Mouse (Mus musculus) cortical plate, adult 2 months (tissue): ENCODE measurements at regions not wholly inside any gene's neighbourhood (a gene's known extent, or its start where the extent isn't known, plus 50 kb on each side); places are given as distances from the start of the nearest gene placed in this dataset.

Experiments used
- H3K27ac ChIP-seq: fragments of 200-500 bp; 2 replicates; pipeline ENCODE4 v1.5.1; 2012; ENCODE audit warnings: low read length, control low read depth, inconsistent platforms; ENCODE audit not compliant: insufficient read depth
- H3K4me1 ChIP-seq: fragments of 200-500 bp; 2 replicates; pipeline ENCODE4 v1.6.1; 2011; ENCODE audit warnings: low read length; ENCODE audit not compliant: control insufficient read depth, insufficient read depth
- H3K4me3 ChIP-seq: fragments of 200-500 bp; 2 replicates; pipeline ENCODE4 v1.5.1; 2011; ENCODE audit warnings: mild to moderate bottlenecking, low read length, control low read depth; ENCODE audit not compliant: insufficient read depth
- CTCF ChIP-seq: fragments of 200-500 bp; IDR thresholded peaks from 2 replicates; pipeline ENCODE4 v1.5.1; 2011; ENCODE audit warnings: mild to moderate bottlenecking, control low read depth, low read length; ENCODE audit not compliant: insufficient read depth; ENCODE audit errors: extremely low read depth
- POLR2A ChIP-seq: fragments of 200-500 bp; IDR thresholded peaks from 2 replicates; pipeline ENCODE4 v1.6.1; 2011; ENCODE audit warnings: mild to moderate bottlenecking, low read length, control low read depth; ENCODE audit not compliant: insufficient read depth; ENCODE audit errors: extremely low read depth

GRCm38 (mm10) chr4:8992171-8992570, 753.3 kb upstream of the Car8 start:
- Histone ChIP-seq H3K4me1 (no peaks in the 10 kb centered on the region), H3K27ac (no peak overlapping the region)
- TF ChIP-seq POLR2A (no peak), CTCF (no peak)

GRCm38 (mm10) chr4:8990551-8990950, 751.7 kb upstream of the Car8 start:
- no peaks in the 10 kb centered on the region for H3K4me1 ChIP-seq
- no peak overlapping the region for H3K4me3 ChIP-seq
- TF ChIP-seq CTCF, result no peak
- no peak for TF ChIP-seq POLR2A
- no peak overlapping the region for H3K27ac ChIP-seq

More at GRCm38 (mm10) chr4:8992171-8992570, 753.3 kb upstream of the Car8 start:
- H3K4me3 ChIP-seq, result no peak overlapping the region

- TF ChIP-seq POLR2A (no peak), CTCF (no peak)
Observed at GRCm38 (mm10) chr4:8989614-8990013, 750.8 kb upstream of the Car8 start.

GRCm38 (mm10) chr4:8989110-8989509, 750.3 kb upstream of the Car8 start:
- Histone ChIP-seq H3K27ac (no peak overlapping the region), H3K4me1 (no peaks in the 10 kb centered on the region), H3K4me3 (no peak overlapping the region)
- no peak for TF ChIP-seq POLR2A
- TF ChIP-seq CTCF, result no peak

More at GRCm38 (mm10) chr4:8989614-8990013, 750.8 kb upstream of the Car8 start:
- Histone ChIP-seq H3K4me1 (no peaks in the 10 kb centered on the region), H3K4me3 (no peak overlapping the region), H3K27ac (no peak overlapping the region)

- no peak overlapping the region for H3K4me3 ChIP-seq
- no peak overlapping the region for H3K27ac ChIP-seq
- TF ChIP-seq POLR2A, result no peak
- no peak for TF ChIP-seq CTCF
- H3K4me1 ChIP-seq, result no peaks in the 10 kb centered on the region
Observed at GRCm38 (mm10) chr4:8988345-8988733, 749.5 kb upstream of the Car8 start.

GRCm38 (mm10) chr4:8987544-8988344, 748.9 kb upstream of the Car8 start:
- Histone ChIP-seq H3K4me1 (no peaks in the 10 kb centered on the region), H3K4me3 (no peak overlapping the region), H3K27ac (no peak overlapping the region)
- no peak for TF ChIP-seq CTCF

- TF ChIP-seq CTCF (no peak), POLR2A (no peak)
Observed at GRCm38 (mm10) chr4:8986394-8987091, 747.7 kb upstream of the Car8 start.

GRCm38 (mm10) chr4:8984059-8984606, 745.3 kb upstream of the Car8 start:
- H3K27ac ChIP-seq, result no peak overlapping the region
- no peak for TF ChIP-seq CTCF
- no peak for TF ChIP-seq POLR2A
- H3K4me3 ChIP-seq, result no peak overlapping the region
- H3K4me1 ChIP-seq, result no peaks in the 10 kb centered on the region

More at GRCm38 (mm10) chr4:8986394-8987091, 747.7 kb upstream of the Car8 start:
- no peaks in the 10 kb centered on the region for H3K4me1 ChIP-seq
- H3K27ac ChIP-seq, result no peak overlapping the region
- H3K4me3 ChIP-seq, result no peak overlapping the region

- Histone ChIP-seq H3K4me1 (no peaks in the 10 kb centered on the region), H3K4me3 (no peak overlapping the region), H3K27ac (no peak overlapping the region)
- TF ChIP-seq POLR2A, result no peak
- no peak for TF ChIP-seq CTCF
Observed at GRCm38 (mm10) chr4:8978949-8979348, 740.1 kb upstream of the Car8 start.

GRCm38 (mm10) chr4:8969951-8970455, 731.2 kb upstream of the Car8 start:
- Histone ChIP-seq H3K4me1 (no peaks in the 10 kb centered on the region), H3K4me3 (no peak overlapping the region), H3K27ac (no peak overlapping the region)
- TF ChIP-seq CTCF (no peak), POLR2A (no peak)
